Mouse (Mus musculus) embryonic fibroblast, embryonic 13.5 days (primary cell): ENCODE results near the gene Moxd1.

ENCODE experiments used
- CTCF ChIP-seq: IDR thresholded peaks from 2 replicates; pipeline ENCODE4 v1.5.1; 2011; ENCODE audit warnings: mild to moderate bottlenecking, control low read depth, low read length, moderate library complexity, borderline replicate concordance; ENCODE audit not compliant: insufficient read depth
- POLR2A ChIP-seq: IDR thresholded peaks from 2 replicates; pipeline ENCODE4 v1.6.1; 2011; ENCODE audit warnings: low read depth, mild to moderate bottlenecking, control low read depth, low read length, moderate library complexity

GRCm38 (mm10) chr10:24317126-24317836 lies 94.0 kb downstream of the Moxd1 start:
- TF ChIP-seq CTCF (no peak), POLR2A (no peak)
